Mouse (Mus musculus) forebrain, embryonic 14.5 days (tissue): Measurements from ENCODE around the gene Ttc21b. TPM values are rescaled to one million over a fixed set of nuclear protein-coding genes. Genes with fewer than 3 reads are reported as not detected.

Experiments used
- ATAC-seq: fragments of 200-750 bp; cut with Nextera tagmentation; 2 replicates; pipeline ENCODE4 v1.8.0; 2017; ENCODE audit warnings: mild to moderate bottlenecking, moderate library complexity
- DNase-seq: peaks from one replicate; pipeline ENCODE4 v3.0.0-alpha.2; 2015; ENCODE audit warnings: low spot score
- H3K27ac ChIP-seq: fragments of 300-500 bp; sonication (generic); 2 replicates; pipeline ENCODE4 v1.5.1; 2014; ENCODE audit warnings: low read depth, mild to moderate bottlenecking, control low read depth, low read length, moderate library complexity
- H3K27me3 ChIP-seq: fragments of 300-500 bp; sonication (generic); replicated peaks from 2 replicates; pipeline ENCODE4 v1.6.1; 2014; ENCODE audit warnings: low read length, control low read depth, mixed read lengths; ENCODE audit not compliant: control insufficient read depth, insufficient read depth
- H3K36me3 ChIP-seq: fragments of 300-500 bp; sonication (generic); 2 replicates; pipeline ENCODE4 v1.6.1; 2014; ENCODE audit warnings: low read length, control low read depth; ENCODE audit not compliant: control insufficient read depth, insufficient read depth
- H3K4me1 ChIP-seq: fragments of 300-500 bp; sonication (generic); 2 replicates; pipeline ENCODE4 v1.6.1; 2014; ENCODE audit warnings: antibody characterized with exemption, low read length, control low read depth; ENCODE audit not compliant: control insufficient read depth, insufficient read depth
- H3K4me2 ChIP-seq: fragments of 300-500 bp; sonication (generic); 2 replicates; pipeline ENCODE4 v1.6.1; 2014; ENCODE audit warnings: mild to moderate bottlenecking, control low read depth, low read length
- H3K4me3 ChIP-seq: fragments of 300-500 bp; sonication (generic); 2 replicates; pipeline ENCODE4 v1.5.1; 2014; ENCODE audit warnings: low read depth, low read length, control low read depth
- H3K9ac ChIP-seq: fragments of 300-500 bp; sonication (generic); 2 replicates; pipeline ENCODE4 v1.6.1; 2014; ENCODE audit warnings: mild to moderate bottlenecking, low read length, control low read depth, moderate library complexity
- H3K9me3 ChIP-seq: fragments of 300-500 bp; sonication (generic); replicated peaks from 2 replicates; pipeline ENCODE4 v1.6.1; 2016; ENCODE audit warnings: low read length, control low read depth, mixed read lengths; ENCODE audit not compliant: control insufficient read depth
- WGBS: fragments of 180-500 bp; shearing (Covaris S2); extraction: QIAGEN DNeasy Blood & Tissue Kit; methylation state at CpG from one replicate; pipeline ENCODE4 v1.1.7; 2014; 5-methylcytosine and 5-hydroxymethylcytosine counted together
- polyA plus RNA-seq: library from polyadenylated mRNA; unstranded; fragments of >200 nt; fragmentation: Nextera tagmentation; extraction: Ambion mirVana; gene quantifications from 2 replicates; pipeline ENCODE4 v1.2.1, GENCODE M21; 2014

Ttc21b gene
- polyA plus RNA-seq, 1 experiment from 2014 or later: 13.0 TPM

- DNase-seq (no peak), ATAC-seq (no peak)
- no peak overlapping the region for H3K4me2 ChIP-seq
- 80% methylated on average over 2 of the region's 2 CpGs for WGBS
- no peaks in the 10 kb centered on the region for H3K9me3 ChIP-seq
- no peak overlapping the region for H3K27ac ChIP-seq
- peaks cover 13% of the 10 kb centered on the region; the same call in 1 of the 2 replicates for H3K4me1 ChIP-seq
- H3K27me3 ChIP-seq: no peaks in the 10 kb centered on the region
- H3K4me3 ChIP-seq: no peak overlapping the region
- H3K36me3 ChIP-seq: no peaks in the 10 kb centered on the region
- no peak overlapping the region for H3K9ac ChIP-seq
These were observed 105.0 kb downstream of the Ttc21b start for GRCm38 (mm10) chr2:66151436-66151835.

- no peak for ATAC-seq
- Histone ChIP-seq H3K36me3 (no peaks in the 10 kb centered on the region), H3K4me2 (no peak overlapping the region), H3K9ac (no peak overlapping the region), H3K27ac (no peak overlapping the region), H3K4me3 (no peak overlapping the region), H3K27me3 (no peaks in the 10 kb centered on the region), H3K9me3 (no peaks in the 10 kb centered on the region), H3K4me1 (peaks cover 7% of the 10 kb centered on the region; the same call in 1 of the 2 replicates)
- no peak for DNase-seq
- WGBS: 92% methylated on average over 3 of the region's 3 CpGs
These were observed 105.9 kb downstream of the Ttc21b start for GRCm38 (mm10) chr2:66150531-66150930.

- ATAC-seq (no peak), DNase-seq (no peak)
- Histone ChIP-seq H3K36me3 (no peaks in the 10 kb centered on the region), H3K4me3 (no peak overlapping the region), H3K9ac (no peak overlapping the region), H3K27me3 (no peaks in the 10 kb centered on the region), H3K27ac (no peak overlapping the region), H3K4me1 (0 out of 2 replicates have a peak, but pooled peaks cover 4% of the 10 kb centered on the region), H3K9me3 (no peaks in the 10 kb centered on the region), H3K4me2 (no peak overlapping the region)
- 89% methylated on average over 10 of the region's 10 CpGs for WGBS
These were observed 107.7 kb downstream of the Ttc21b start for GRCm38 (mm10) chr2:66148654-66149230.

- H3K4me3 ChIP-seq: no peak overlapping the region
- no peaks in the 10 kb centered on the region for H3K27me3 ChIP-seq
- ATAC-seq (peak; percentile 40; the same call in 1 of the 2 replicates), DNase-seq (peak; percentile 45)
- H3K27ac ChIP-seq: no peak overlapping the region
- WGBS: 28% methylated on average over 4 of the region's 4 CpGs
- no peak overlapping the region for H3K9ac ChIP-seq
- H3K4me1 ChIP-seq: 0 out of 2 replicates have a peak, but pooled peaks cover 4% of the 10 kb centered on the region
- no peaks in the 10 kb centered on the region for H3K36me3 ChIP-seq
- H3K9me3 ChIP-seq: no peaks in the 10 kb centered on the region
- no peak overlapping the region for H3K4me2 ChIP-seq
These were observed 109.9 kb downstream of the Ttc21b start for GRCm38 (mm10) chr2:66146473-66146872.

GRCm38 (mm10) chr2:66144770-66145169, 111.6 kb downstream of the Ttc21b start:
- H3K27ac ChIP-seq: no peak overlapping the region
- no peaks in the 10 kb centered on the region for H3K36me3 ChIP-seq
- H3K4me1 ChIP-seq: 0 out of 2 replicates have a peak, but pooled peaks cover 4% of the 10 kb centered on the region
- no peak for DNase-seq
- H3K9ac ChIP-seq: no peak overlapping the region
- no peaks in the 10 kb centered on the region for H3K9me3 ChIP-seq
- 82% methylated on average over 5 of the region's 5 CpGs for WGBS
- H3K27me3 ChIP-seq: no peaks in the 10 kb centered on the region
- no peak for ATAC-seq
- no peak overlapping the region for H3K4me2 ChIP-seq
- H3K4me3 ChIP-seq: no peak overlapping the region

GRCm38 (mm10) chr2:66143284-66143683, 113.1 kb downstream of the Ttc21b start:
- Histone ChIP-seq H3K9me3 (no peaks in the 10 kb centered on the region), H3K27me3 (no peaks in the 10 kb centered on the region), H3K4me2 (no peak overlapping the region), H3K36me3 (no peaks in the 10 kb centered on the region), H3K27ac (no peak overlapping the region), H3K4me3 (no peak overlapping the region), H3K9ac (no peak overlapping the region), H3K4me1 (0 out of 2 replicates have a peak, but pooled peaks cover 4% of the 10 kb centered on the region)
- ATAC-seq: no peak
- WGBS: 94% methylated on average over 4 of the region's 4 CpGs
- DNase-seq: no peak

- Histone ChIP-seq H3K4me2 (no peak overlapping the region), H3K27ac (no peak overlapping the region), H3K4me3 (no peak overlapping the region), H3K27me3 (no peaks in the 10 kb centered on the region), H3K9me3 (no peaks in the 10 kb centered on the region), H3K36me3 (no peaks in the 10 kb centered on the region), H3K4me1 (0 out of 2 replicates have a peak, but pooled peaks cover 4% of the 10 kb centered on the region), H3K9ac (no peak overlapping the region)
- ATAC-seq (no peak), DNase-seq (no peak)
- WGBS: 95% methylated on average over 2 of the region's 2 CpGs
These were observed 113.7 kb downstream of the Ttc21b start for GRCm38 (mm10) chr2:66142711-66143110.

- Histone ChIP-seq H3K36me3 (no peaks in the 10 kb centered on the region), H3K9ac (no peak overlapping the region), H3K27me3 (no peaks in the 10 kb centered on the region), H3K9me3 (no peaks in the 10 kb centered on the region), H3K27ac (no peak overlapping the region), H3K4me2 (no peak overlapping the region), H3K4me3 (no peak overlapping the region), H3K4me1 (0 out of 2 replicates have a peak, but pooled peaks cover 4% of the 10 kb centered on the region)
- ATAC-seq (no peak), DNase-seq (no peak)
- WGBS: 98% methylated on average over 2 of the region's 2 CpGs
These were observed 114.1 kb downstream of the Ttc21b start for GRCm38 (mm10) chr2:66142268-66142667.

GRCm38 (mm10) chr2:66140246-66140645, 116.2 kb downstream of the Ttc21b start:
- Histone ChIP-seq H3K9ac (no peak overlapping the region), H3K27me3 (no peaks in the 10 kb centered on the region), H3K9me3 (no peaks in the 10 kb centered on the region), H3K4me1 (no peaks in the 10 kb centered on the region), H3K4me3 (no peak overlapping the region), H3K4me2 (no peak overlapping the region), H3K36me3 (no peaks in the 10 kb centered on the region), H3K27ac (no peak overlapping the region)
- 86% methylated on average over 4 of the region's 4 CpGs for WGBS
- DNase-seq (no peak), ATAC-seq (no peak)
